Mouse (Mus musculus): Measurements from ENCODE around the gene Crhr1.

GRCm38 (mm10) chr11:104206573-104206972 lies 73.9 kb downstream of the Crhr1 start:
- no peak for TF ChIP-seq GATA1 (IDR thresholded peaks at IDR 0.05; ENCODE audit: borderline replicate concordance, low read length)
- TF ChIP-seq FLI1 (IDR thresholded peaks at IDR 0.05; ENCODE audit: low read length): no peak

All from megakaryocyte, embryonic 14.5 days (primary cell).